Mouse (Mus musculus) G1E (cell line): ENCODE data around the gene Acox1. TPM values are rescaled to one million over a fixed set of nuclear protein-coding genes. Genes with fewer than 3 reads are reported as not detected.
A peak's percentile ranks its signal among the peaks of the same experiment; 100 is the strongest.

Source experiments
- ATAC-seq: 2 replicates; pipeline ENCODE4 v1.8.0; 2016; ENCODE audit warnings: mild to moderate bottlenecking; ENCODE audit not compliant: insufficient number of reproducible peaks, poor library complexity, low FRiP score, severe bottlenecking; ENCODE audit errors: extremely low read depth
- DNase-seq: peaks from one replicate; pipeline ENCODE4 v3.0.0; 2012; ENCODE audit warnings: low spot score
- H3K27me3 ChIP-seq: 2 replicates; pipeline ENCODE4 v1.6.1; 2012; ENCODE audit warnings: mild to moderate bottlenecking, low read length, inconsistent platforms; ENCODE audit not compliant: insufficient read depth
- H3K36me3 ChIP-seq: replicated peaks from 2 replicates; pipeline ENCODE3; 2012; ENCODE audit warnings: mild to moderate bottlenecking, inconsistent platforms
- H3K4me1 ChIP-seq: 2 replicates; pipeline ENCODE4 v1.6.1; 2012; ENCODE audit warnings: low read depth, low read length, inconsistent platforms, mixed read lengths; ENCODE audit not compliant: insufficient read depth
- H3K4me3 ChIP-seq: 2 replicates; pipeline ENCODE4 v1.5.1; 2012; ENCODE audit warnings: low read depth, mild to moderate bottlenecking, inconsistent platforms, low read length, moderate library complexity, mixed read lengths
- H3K9me3 ChIP-seq: replicated peaks from 2 replicates; pipeline ENCODE4 v1.6.1; 2012; ENCODE audit warnings: inconsistent platforms
- CTCF ChIP-seq: IDR thresholded peaks from 2 replicates; pipeline ENCODE4 v1.5.1; 2012; ENCODE audit warnings: low read depth, low read length, inconsistent platforms, mixed read lengths
- GATA1 ChIP-seq: IDR thresholded peaks from 2 replicates; pipeline ENCODE4 v1.6.1; 2012; ENCODE audit warnings: borderline replicate concordance, low read length, inconsistent platforms, mixed read lengths
- GATA2 ChIP-seq: IDR thresholded peaks from 2 replicates; pipeline ENCODE4 v1.6.1; 2012; ENCODE audit warnings: low read depth, low read length, inconsistent platforms, borderline replicate concordance
- POLR2AphosphoS5 ChIP-seq: IDR thresholded peaks from 2 replicates; pipeline ENCODE4 v1.6.1; 2012; ENCODE audit warnings: low read depth, low read length, inconsistent platforms; ENCODE audit not compliant: insufficient replicate concordance
- TAL1 ChIP-seq: conservative IDR thresholded peaks from 2 replicates; pipeline ENCODE4 v1.6.1; 2012; ENCODE audit warnings: low read depth, low read length, inconsistent platforms, mixed read lengths
- polyA plus RNA-seq: library from polyadenylated mRNA; stranded (reverse); fragments of >175 nt; gene quantifications from 2 replicates; pipeline ENCODE4 v1.2.3, GENCODE M21; 2012
- total RNA-seq, 2 experiments: library from RNA; stranded (forward) in 1 of 2; stranded (reverse) in 1 of 2; fragments of 200-1000 nt in 1 of 2; fragments of >200 nt in 1 of 2; fragmentation: Nextera tagmentation in 1 of 2; gene quantifications; 2 replicates each; pipeline ENCODE4 v1.2.3; 2014 to 2017

Gene Acox1
- total and polyA plus RNA-seq, 3 experiments, result 2.8 to 55.8 (median 35.6) TPM

GRCm38 (mm10) chr11:116148761-116149221, 50.1 kb downstream of the Acox1 start:
- no peak overlapping the region for H3K4me3 ChIP-seq
- TF ChIP-seq GATA2 (no peak), TAL1 (no peak), POLR2AphosphoS5 (no peak), CTCF (no peak), GATA1 (no peak)
- H3K27me3 ChIP-seq, result no peaks in the 10 kb centered on the region; the same call in 1 of the 2 replicates
- peaks cover 100% of the 10 kb centered on the region for H3K36me3 ChIP-seq
- ATAC-seq (no peak), DNase-seq (no peak)
- no peaks in the 10 kb centered on the region for H3K9me3 ChIP-seq
- peaks cover 25% of the 10 kb centered on the region for H3K4me1 ChIP-seq

GRCm38 (mm10) chr11:116146294-116146985, 52.4 kb downstream of the Acox1 start:
- Histone ChIP-seq H3K4me1 (peaks cover 47% of the 10 kb centered on the region), H3K36me3 (peaks cover 90% of the 10 kb centered on the region), H3K27me3 (no peaks in the 10 kb centered on the region; the same call in 1 of the 2 replicates), H3K9me3 (no peaks in the 10 kb centered on the region), H3K4me3 (no peak overlapping the region)
- no peak for TF ChIP-seq CTCF
- DNase-seq, result no peak
- no peak for ATAC-seq

- ATAC-seq (no peak), DNase-seq (no peak)
- H3K36me3 ChIP-seq, result peaks cover 87% of the 10 kb centered on the region
- no peak overlapping the region for H3K4me3 ChIP-seq
- H3K4me1 ChIP-seq, result peaks cover 46% of the 10 kb centered on the region
- TF ChIP-seq GATA2, result no peak
- no peak for TF ChIP-seq GATA1
- no peak for TF ChIP-seq TAL1
- no peak for TF ChIP-seq CTCF
- TF ChIP-seq POLR2AphosphoS5, result no peak
- no peaks in the 10 kb centered on the region; the same call in 1 of the 2 replicates for H3K27me3 ChIP-seq
- H3K9me3 ChIP-seq, result no peaks in the 10 kb centered on the region
Measured at GRCm38 (mm10) chr11:116145481-116146293, 53.2 kb downstream of the Acox1 start.

GRCm38 (mm10) chr11:116143468-116143867, 55.4 kb downstream of the Acox1 start:
- peaks cover 58% of the 10 kb centered on the region for H3K4me1 ChIP-seq

GRCm38 (mm10) chr11:116142211-116142991, 56.4 kb downstream of the Acox1 start:
- ATAC-seq, result peak; percentile 52
- peak overlapping the region; percentile 50; the same call in 1 of the 2 replicates for H3K4me3 ChIP-seq

More at GRCm38 (mm10) chr11:116143468-116143867, 55.4 kb downstream of the Acox1 start:
- H3K27me3 ChIP-seq, result no peaks in the 10 kb centered on the region; the same call in 1 of the 2 replicates
- H3K9me3 ChIP-seq, result no peaks in the 10 kb centered on the region
- no peak for TF ChIP-seq GATA2
- no peak for TF ChIP-seq POLR2AphosphoS5
- no peak for TF ChIP-seq GATA1
- peak; percentile 18; the same call in 1 of the 2 replicates for TF ChIP-seq TAL1
- H3K36me3 ChIP-seq, result peaks cover 64% of the 10 kb centered on the region
- ATAC-seq (no peak), DNase-seq (no peak)
- H3K4me3 ChIP-seq, result no peak overlapping the region

GRCm38 (mm10) chr11:116138468-116139138, 60.2 kb downstream of the Acox1 start, which contains the start of gene Mrpl38:
Gene Mrpl38, minus strand, starts transcription at chr11:116138868.
- Histone ChIP-seq H3K36me3 (peaks cover 53% of the 10 kb centered on the region), H3K4me3 (peak within 1 kb of the TSS; percentile 91), H3K27me3 (no peaks in the 10 kb centered on the region), H3K4me1 (peaks cover 65% of the 10 kb centered on the region), H3K9me3 (no peaks in the 10 kb centered on the region)
- peak; percentile 90 for ATAC-seq
- DNase-seq, result peak; percentile 82
- peak; percentile 74; the same call in 1 of the 2 replicates for TF ChIP-seq CTCF
- TF ChIP-seq POLR2AphosphoS5, result no peak

More at GRCm38 (mm10) chr11:116142211-116142991, 56.4 kb downstream of the Acox1 start:
- H3K27me3 ChIP-seq, result no peaks in the 10 kb centered on the region
- no peaks in the 10 kb centered on the region for H3K9me3 ChIP-seq
- peak; percentile 74 for DNase-seq
- H3K4me1 ChIP-seq, result peaks cover 61% of the 10 kb centered on the region
- peaks cover 54% of the 10 kb centered on the region for H3K36me3 ChIP-seq
- TF ChIP-seq GATA1 (no peak), TAL1 (no peak), GATA2 (no peak), CTCF (no peak)
